ENCODE assay signal across 8 mouse cellular contexts in genomic region chr7:45741777-45742176, GRCm38 (mm10). TPM values are rescaled to one million over a fixed set of nuclear protein-coding genes. Genes with fewer than 3 reads are reported as not detected.
DNase-seq lines count a peak whose midpoint lies in the region; ATAC-seq and TF ChIP-seq lines count a peak whose summit lies in the region.

No protein-coding gene starts in this region.

- peak overlapping the region; percentile 14 for H3K4me3 ChIP-seq in hindbrain, embryonic 10.5 days
- no peak overlapping the region for H3K4me3 ChIP-seq in hindbrain, embryonic 11.5 days (ENCODE audit: low read depth, low read length)
- peak overlapping the region; percentile 4; the same call in 1 of the 2 replicates for H3K4me3 ChIP-seq in forebrain, embryonic 13.5 days
- H3K4me3 ChIP-seq in liver, embryonic 16.5 days (ENCODE audit: low read depth, low read length), result peak overlapping the region; percentile 1; the same call in 1 of the 2 replicates
- no peak overlapping the region for H3K4me3 ChIP-seq in stomach, postnatal 0 days (ENCODE audit: low read depth, low read length)

- no peak for ATAC-seq in hindbrain, embryonic 11.5 days (ENCODE audit: low FRiP score)
- ATAC-seq in CD4-positive, CD25-positive, alpha-beta regulatory T cell, adult 4 months, result peak; percentile 89
- ATAC-seq in forebrain, embryonic 13.5 days, result no peak; the same call in 1 of the 2 replicates
- ATAC-seq in liver, embryonic 16.5 days (ENCODE audit: low read depth), result no peak
- peak; percentile 43; the same call in 1 of the 2 replicates for ATAC-seq in stomach, postnatal 0 days (ENCODE audit: low FRiP score, low TSS enrichment)

- H3K27me3 ChIP-seq in hindbrain, embryonic 10.5 days (ENCODE audit: insufficient read depth, poor library complexity, severe bottlenecking), result peaks cover 14% of the 10 kb centered on the region
- H3K27me3 ChIP-seq in hindbrain, embryonic 11.5 days (ENCODE audit: control insufficient read depth, insufficient read depth, low read length), result no peaks in the 10 kb centered on the region; the same call in 1 of the 2 replicates
- peaks cover 10% of the 10 kb centered on the region; the same call in 1 of the 2 replicates for H3K27me3 ChIP-seq in forebrain, embryonic 13.5 days
- no peaks in the 10 kb centered on the region for H3K27me3 ChIP-seq in liver, embryonic 16.5 days (ENCODE audit: control insufficient read depth, insufficient read depth, low read depth, low read length)
- no peaks in the 10 kb centered on the region for H3K27me3 ChIP-seq in stomach, postnatal 0 days (ENCODE audit: control insufficient read depth, insufficient read depth, low read length)

- DNase-seq in hindbrain, embryonic 10.5 days (ENCODE audit: low spot score), result no peak
- DNase-seq in hindbrain, embryonic 11.5 days (ENCODE audit: low spot score), result no peak
- DNase-seq in stomach, postnatal 0 days (ENCODE audit: low spot score), result peak; percentile 46
- no peak for DNase-seq in cerebellum, adult 8-10 months
- no peak for DNase-seq in cerebellum, postnatal 25 days

- 37% methylated on average over 11 of the region's 11 CpGs for WGBS in hindbrain, embryonic 10.5 days
- WGBS in hindbrain, embryonic 11.5 days, result 32% methylated on average over 11 of the region's 11 CpGs
- 42% methylated on average over 11 of the region's 11 CpGs for WGBS in forebrain, embryonic 13.5 days
- 21% methylated on average over 11 of the region's 11 CpGs for WGBS in liver, embryonic 16.5 days (ENCODE audit: insufficient replicate concordance)
- 36% methylated on average over 11 of the region's 11 CpGs for WGBS in stomach, postnatal 0 days

- H3K4me1 ChIP-seq in hindbrain, embryonic 10.5 days (replicated peaks), result peaks cover 13% of the 10 kb centered on the region; the same call in 1 of the 2 replicates
- H3K4me1 ChIP-seq in hindbrain, embryonic 11.5 days (replicated peaks; ENCODE audit: control insufficient read depth, insufficient read depth, low read length), result no peaks in the 10 kb centered on the region
- H3K4me1 ChIP-seq in forebrain, embryonic 13.5 days, result no peaks in the 10 kb centered on the region
- no peaks in the 10 kb centered on the region for H3K4me1 ChIP-seq in liver, embryonic 16.5 days (ENCODE audit: control insufficient read depth, low read depth, low read length)
- no peaks in the 10 kb centered on the region for H3K4me1 ChIP-seq in stomach, postnatal 0 days (replicated peaks; ENCODE audit: control insufficient read depth, insufficient read depth)

- H3K9me3 ChIP-seq in hindbrain, embryonic 10.5 days, result 0 out of 2 replicates have a peak, but pooled peaks cover 3% of the 10 kb centered on the region
- H3K9me3 ChIP-seq in hindbrain, embryonic 11.5 days (ENCODE audit: control insufficient read depth, low read length), result no peaks in the 10 kb centered on the region
- peaks cover 3% of the 10 kb centered on the region for H3K9me3 ChIP-seq in forebrain, embryonic 13.5 days (replicated peaks)
- H3K9me3 ChIP-seq in liver, embryonic 16.5 days (replicated peaks; ENCODE audit: control insufficient read depth, low read length), result no peaks in the 10 kb centered on the region
- no peaks in the 10 kb centered on the region for H3K9me3 ChIP-seq in stomach, postnatal 0 days (ENCODE audit: control insufficient read depth, low read length)

- no peak overlapping the region for H3K9ac ChIP-seq in hindbrain, embryonic 11.5 days (ENCODE audit: low read depth, low read length)
- no peak overlapping the region for H3K9ac ChIP-seq in forebrain, embryonic 13.5 days
- no peak overlapping the region for H3K9ac ChIP-seq in liver, embryonic 16.5 days (ENCODE audit: low read depth, low read length)
- H3K9ac ChIP-seq in stomach, postnatal 0 days (ENCODE audit: low read length), result no peak overlapping the region

- H3K4me2 ChIP-seq in hindbrain, embryonic 11.5 days (replicated peaks; ENCODE audit: low read depth, low read length), result no peak overlapping the region
- H3K4me2 ChIP-seq in forebrain, embryonic 13.5 days, result 0 out of 2 replicates have a peak overlapping the region, but pooled peaks have one; percentile 16
- peak overlapping the region; percentile 35; the same call in 1 of the 2 replicates for H3K4me2 ChIP-seq in liver, embryonic 16.5 days (ENCODE audit: low read depth, low read length)
- peak overlapping the region; percentile 43 for H3K4me2 ChIP-seq in stomach, postnatal 0 days (replicated peaks; ENCODE audit: low read depth)

- TF ChIP-seq EP300 in stomach, postnatal 0 days (optimal IDR thresholded peaks at IDR 0.05), result no peak

- no peaks in the 10 kb centered on the region for H3K36me3 ChIP-seq in hindbrain, embryonic 10.5 days
- H3K36me3 ChIP-seq in hindbrain, embryonic 11.5 days (ENCODE audit: control insufficient read depth, insufficient read depth, low read length), result no peaks in the 10 kb centered on the region
- H3K36me3 ChIP-seq in forebrain, embryonic 13.5 days (ENCODE audit: poor library complexity, severe bottlenecking), result no peaks in the 10 kb centered on the region
- no peaks in the 10 kb centered on the region for H3K36me3 ChIP-seq in liver, embryonic 16.5 days (ENCODE audit: control insufficient read depth, insufficient read depth)
- H3K36me3 ChIP-seq in stomach, postnatal 0 days (ENCODE audit: control insufficient read depth, insufficient read depth, low read length), result no peaks in the 10 kb centered on the region

- no peak for TF ChIP-seq CTCF in stomach, postnatal 0 days (IDR thresholded peaks at IDR 0.05; ENCODE audit: low read depth)

- H3K27ac ChIP-seq in hindbrain, embryonic 10.5 days, result no peak overlapping the region
- no peak overlapping the region for H3K27ac ChIP-seq in hindbrain, embryonic 11.5 days (ENCODE audit: low read depth, low read length)
- H3K27ac ChIP-seq in forebrain, embryonic 13.5 days, result no peak overlapping the region
- no peak overlapping the region for H3K27ac ChIP-seq in liver, embryonic 16.5 days (ENCODE audit: low read length)
- no peak overlapping the region for H3K27ac ChIP-seq in stomach, postnatal 0 days (replicated peaks)

RNA-seq across cellular contexts. Expression of gene Spaca4, which starts 16.2 kb away (rescaled TPM):
- polyA plus RNA-seq in hindbrain, embryonic 10.5 days (2016; fragmentation: Nextera tagmentation; extraction: Ambion mirVana), result not detected in 2 replicates
- not detected in 2 replicates for polyA plus RNA-seq in hindbrain, embryonic 11.5 days (2014; fragmentation: Nextera tagmentation; extraction: Ambion mirVana)
- not detected for polyA plus RNA-seq in CD4-positive, CD25-positive, alpha-beta regulatory T cell, adult 4 months (2017; shearing (Covaris generic))
- not detected in 2 replicates for polyA plus RNA-seq in forebrain, embryonic 13.5 days (2015; fragmentation: Nextera tagmentation; extraction: Ambion mirVana)
- polyA plus RNA-seq in liver, embryonic 16.5 days (2015; fragmentation: Nextera tagmentation; extraction: Ambion mirVana), result not detected in 2 replicates
- polyA plus RNA-seq in stomach, postnatal 0 days (2015; fragmentation: Nextera tagmentation; extraction: Ambion mirVana), result 0.39 and 0.56 TPM in 2 replicates

RNA-seq across cellular contexts. Expression of gene Fam83e, which starts 20.8 kb away (rescaled TPM):
- 1.6 and 1.8 TPM in 2 replicates for polyA plus RNA-seq in hindbrain, embryonic 10.5 days (2016; fragmentation: Nextera tagmentation; extraction: Ambion mirVana)
- 0.80 TPM in 2 replicates for polyA plus RNA-seq in hindbrain, embryonic 11.5 days (2014; fragmentation: Nextera tagmentation; extraction: Ambion mirVana)
- polyA plus RNA-seq in CD4-positive, CD25-positive, alpha-beta regulatory T cell, adult 4 months (2017; shearing (Covaris generic)), result not detected
- polyA plus RNA-seq in forebrain, embryonic 13.5 days (2015; fragmentation: Nextera tagmentation; extraction: Ambion mirVana), result 1.3 TPM in 2 replicates
- polyA plus RNA-seq in liver, embryonic 16.5 days (2015; fragmentation: Nextera tagmentation; extraction: Ambion mirVana), result 0.16 and 0.30 TPM in 2 replicates
- 21.6 and 24.8 TPM in 2 replicates for polyA plus RNA-seq in stomach, postnatal 0 days (2015; fragmentation: Nextera tagmentation; extraction: Ambion mirVana)

RNA-seq across cellular contexts. Expression of gene Sphk2, which starts 24.0 kb away (rescaled TPM):
- polyA plus RNA-seq in hindbrain, embryonic 10.5 days (2016; fragmentation: Nextera tagmentation; extraction: Ambion mirVana), result 33.6 and 35.5 TPM in 2 replicates
- polyA plus RNA-seq in hindbrain, embryonic 11.5 days (2014; fragmentation: Nextera tagmentation; extraction: Ambion mirVana), result 13.6 and 17.6 TPM in 2 replicates
- polyA plus RNA-seq in CD4-positive, CD25-positive, alpha-beta regulatory T cell, adult 4 months (2017; shearing (Covaris generic)), result 10 to 100 TPM; 15.2 to 21.1 TPM
- 25.3 and 29.7 TPM in 2 replicates for polyA plus RNA-seq in forebrain, embryonic 13.5 days (2015; fragmentation: Nextera tagmentation; extraction: Ambion mirVana)
- polyA plus RNA-seq in liver, embryonic 16.5 days (2015; fragmentation: Nextera tagmentation; extraction: Ambion mirVana), result 11.0 and 13.9 TPM in 2 replicates
- 23.6 and 24.5 TPM in 2 replicates for polyA plus RNA-seq in stomach, postnatal 0 days (2015; fragmentation: Nextera tagmentation; extraction: Ambion mirVana)

RNA-seq across cellular contexts. Expression of gene Rpl18, which starts 26.5 kb away (rescaled TPM):
- 1,010 and 1,126 TPM in 2 replicates for polyA plus RNA-seq in hindbrain, embryonic 10.5 days (2016; fragmentation: Nextera tagmentation; extraction: Ambion mirVana)
- 904 and 927 TPM in 2 replicates for polyA plus RNA-seq in hindbrain, embryonic 11.5 days (2014; fragmentation: Nextera tagmentation; extraction: Ambion mirVana)
- polyA plus RNA-seq in CD4-positive, CD25-positive, alpha-beta regulatory T cell, adult 4 months (2017; shearing (Covaris generic)), result 1,000 to 10,000 TPM; 2,369 to 2,427 TPM
- polyA plus RNA-seq in forebrain, embryonic 13.5 days (2015; fragmentation: Nextera tagmentation; extraction: Ambion mirVana), result 808 and 823 TPM in 2 replicates
- 460 and 502 TPM in 2 replicates for polyA plus RNA-seq in liver, embryonic 16.5 days (2015; fragmentation: Nextera tagmentation; extraction: Ambion mirVana)
- polyA plus RNA-seq in stomach, postnatal 0 days (2015; fragmentation: Nextera tagmentation; extraction: Ambion mirVana), result 893 and 919 TPM in 2 replicates

RNA-seq across cellular contexts. Expression of gene Dbp, which starts 36.9 kb away (rescaled TPM):
- 3.0 and 3.4 TPM in 2 replicates for polyA plus RNA-seq in hindbrain, embryonic 10.5 days (2016; fragmentation: Nextera tagmentation; extraction: Ambion mirVana)
- 2.2 and 2.8 TPM in 2 replicates for polyA plus RNA-seq in hindbrain, embryonic 11.5 days (2014; fragmentation: Nextera tagmentation; extraction: Ambion mirVana)
- polyA plus RNA-seq in CD4-positive, CD25-positive, alpha-beta regulatory T cell, adult 4 months (2017; shearing (Covaris generic)), result 1 to 10 TPM; 7.4 to 8.8 TPM
- polyA plus RNA-seq in forebrain, embryonic 13.5 days (2015; fragmentation: Nextera tagmentation; extraction: Ambion mirVana), result 2.5 and 3.0 TPM in 2 replicates
- 0.27 and 0.32 TPM in 2 replicates for polyA plus RNA-seq in liver, embryonic 16.5 days (2015; fragmentation: Nextera tagmentation; extraction: Ambion mirVana)
- 8.8 and 12.6 TPM in 2 replicates for polyA plus RNA-seq in stomach, postnatal 0 days (2015; fragmentation: Nextera tagmentation; extraction: Ambion mirVana)

Comparison
In these comparisons a context has a peak if more than half of its experiments do, and no peak if none do; other contexts are left out.
1. H3K4me3 ChIP-seq: peak in hindbrain, embryonic 10.5 days (single experiment), forebrain, embryonic 13.5 days (single experiment) and liver, embryonic 16.5 days (single experiment); none in hindbrain, embryonic 11.5 days (single experiment) and stomach, postnatal 0 days (single experiment).
2. ATAC-seq: peak in CD4-positive, CD25-positive, alpha-beta regulatory T cell, adult 4 months (single experiment) and stomach, postnatal 0 days (single experiment); none in hindbrain, embryonic 11.5 days (single experiment), forebrain, embryonic 13.5 days (single experiment) and liver, embryonic 16.5 days (single experiment).